Mouse (Mus musculus): ENCODE measurements at regions not wholly inside any gene's neighbourhood (a gene's known extent, or its start where the extent isn't known, plus 50 kb on each side); places are given as distances from the start of the nearest gene placed in this dataset.

GRCm38 (mm10) chr16:85956006-85956562 lies 54.5 kb upstream of the Adamts5 start:
- DNase-seq = no peak

GRCm38 (mm10) chr16:85951628-85952027 lies 50.0 kb upstream of the Adamts5 start:
- no peak for DNase-seq
